Mouse (Mus musculus) embryonic facial prominence, embryonic 15.5 days (tissue): ENCODE measurements around the gene Grm2. TPM values are rescaled to one million over a fixed set of nuclear protein-coding genes. Genes with fewer than 3 reads are reported as not detected.
"Not testable (repeated sequence)": the region's sequence is repeated elsewhere in the genome, so short reads cannot be mapped to it uniquely, and the experiment has no call there.

Experiments
- ATAC-seq: fragments of 200-750 bp; cut with Nextera tagmentation; 2 replicates; pipeline ENCODE4 v1.8.0; 2017; ENCODE audit warnings: low read depth, moderate TSS enrichment; ENCODE audit not compliant: insufficient number of reproducible peaks, low FRiP score, low TSS enrichment
- H3K27ac ChIP-seq: fragments of 300-500 bp; sonication (generic); replicated peaks from 2 replicates; pipeline ENCODE4 v1.5.1; 2015; ENCODE audit warnings: mild to moderate bottlenecking, inconsistent platforms
- H3K27me3 ChIP-seq: fragments of 300-500 bp; sonication (generic); 2 replicates; pipeline ENCODE4 v1.6.1; 2015; ENCODE audit warnings: inconsistent platforms
- H3K36me3 ChIP-seq: fragments of 300-500 bp; sonication (generic); 2 replicates; pipeline ENCODE4 v1.6.1; 2015; ENCODE audit warnings: mild to moderate bottlenecking, inconsistent platforms
- H3K4me1 ChIP-seq: fragments of 300-500 bp; sonication (generic); 2 replicates; pipeline ENCODE4 v1.6.1; 2015; ENCODE audit warnings: inconsistent platforms
- H3K4me2 ChIP-seq: fragments of 300-500 bp; sonication (generic); replicated peaks from 2 replicates; pipeline ENCODE4 v1.6.1; 2015; ENCODE audit warnings: mild to moderate bottlenecking, inconsistent platforms
- H3K4me3 ChIP-seq: fragments of 300-500 bp; sonication (generic); replicated peaks from 2 replicates; pipeline ENCODE4 v1.5.1; 2015; ENCODE audit warnings: mild to moderate bottlenecking, inconsistent platforms
- H3K9ac ChIP-seq: fragments of 300-500 bp; sonication (generic); 2 replicates; pipeline ENCODE4 v1.6.1; 2015; ENCODE audit warnings: inconsistent platforms
- H3K9me3 ChIP-seq: fragments of 300-500 bp; sonication (generic); replicated peaks from 2 replicates; pipeline ENCODE4 v1.6.1; 2016; ENCODE audit warnings: inconsistent platforms
- WGBS: fragments of 180-500 bp; shearing (Covaris S2); methylation state at CpG from one replicate; pipeline ENCODE4 v1.1.7; 2015; 5-methylcytosine and 5-hydroxymethylcytosine counted together
- polyA plus RNA-seq: library from polyadenylated mRNA; unstranded; fragments of >200 nt; fragmentation: Nextera tagmentation; extraction: Ambion mirVana; gene quantifications from 2 replicates; pipeline ENCODE4 v1.2.1, GENCODE M21; 2015

Grm2 gene
- polyA plus RNA-seq, 1 experiment from 2014 or later: not detected

GRCm38 (mm10) chr9:106647226-106647625 lies 8.7 kb downstream of the Grm2 start:
- no peak for ATAC-seq
- Histone ChIP-seq H3K9me3 (no peaks in the 10 kb centered on the region), H3K27ac (no peak overlapping the region), H3K27me3 (no peaks in the 10 kb centered on the region; the same call in 1 of the 2 replicates), H3K4me1 (no peaks in the 10 kb centered on the region), H3K4me2 (no peak overlapping the region), H3K4me3 (no peak overlapping the region), H3K36me3 (no peaks in the 10 kb centered on the region), H3K9ac (no peak overlapping the region)
- WGBS: 76% methylated on average over 27 of the region's 27 CpGs

DNA sequence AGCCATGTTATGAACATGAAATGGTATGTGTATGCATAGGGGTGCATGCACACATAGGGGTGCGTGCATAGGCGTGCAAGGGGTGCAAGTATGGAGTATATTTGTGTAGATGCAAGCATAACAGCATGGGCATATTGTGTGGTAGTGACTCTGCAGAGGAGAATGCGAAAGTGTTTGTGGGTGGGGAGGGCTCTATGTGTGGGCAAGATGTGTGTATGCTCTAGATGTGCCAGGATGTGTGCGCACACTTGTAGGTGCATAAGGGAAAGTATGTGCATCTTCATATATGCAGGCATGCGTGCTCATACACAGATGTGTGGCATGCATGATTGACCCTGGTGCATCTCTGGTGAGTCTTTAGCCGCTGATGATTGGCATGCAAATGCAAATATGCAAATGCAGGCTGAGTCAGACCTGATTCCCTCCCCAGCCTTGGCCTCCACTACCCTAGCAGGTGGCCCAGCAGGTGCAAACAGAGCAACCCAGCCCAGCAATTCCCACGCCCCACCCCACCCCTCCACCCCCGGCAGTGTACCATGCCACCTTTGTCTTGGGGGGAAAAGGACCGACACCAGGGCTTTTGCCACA lies 10.1 kb downstream of the Grm2 start:
- no peak for ATAC-seq
- Histone ChIP-seq H3K27ac (no peak overlapping the region), H3K9me3 (no peaks in the 10 kb centered on the region), H3K4me1 (no peaks in the 10 kb centered on the region), H3K36me3 (no peaks in the 10 kb centered on the region), H3K9ac (no peak overlapping the region), H3K27me3 (no peaks in the 10 kb centered on the region; the same call in 1 of the 2 replicates), H3K4me3 (no peak overlapping the region), H3K4me2 (no peak overlapping the region)
- 78% methylated on average over 9 of the region's 9 CpGs for WGBS

DNA sequence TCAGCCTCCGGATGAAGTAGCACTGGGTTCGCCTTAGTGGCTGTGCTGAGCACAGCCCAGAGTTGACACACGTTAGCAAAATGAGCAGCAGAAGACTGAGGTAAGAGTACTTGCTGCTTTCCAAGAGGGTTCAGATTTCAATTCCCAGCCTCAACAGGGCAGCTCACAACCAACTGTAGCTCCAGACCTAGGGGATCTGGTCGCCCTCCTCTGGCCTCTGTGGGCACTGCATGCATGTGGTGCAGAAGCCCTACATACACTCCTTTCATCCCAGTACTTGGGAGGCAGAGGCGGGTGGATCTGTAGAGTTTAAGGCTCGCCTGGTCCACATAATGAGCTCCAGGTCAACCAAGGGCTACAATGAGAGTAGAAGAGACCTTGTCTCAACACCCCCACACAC lies 12.1 kb downstream of the Grm2 start:
- no peak for ATAC-seq
- WGBS: 65% methylated on average over 6 of the region's 6 CpGs

GRCm38 (mm10) chr9:106643128-106643527 lies 12.8 kb downstream of the Grm2 start:
- Histone ChIP-seq H3K9ac (no peak overlapping the region), H3K4me3 (no peak overlapping the region), H3K9me3 (no peaks in the 10 kb centered on the region), H3K27ac (no peak overlapping the region), H3K36me3 (no peaks in the 10 kb centered on the region), H3K4me1 (no peaks in the 10 kb centered on the region), H3K4me2 (no peak overlapping the region), H3K27me3 (no peaks in the 10 kb centered on the region; the same call in 1 of the 2 replicates)
- WGBS: 33% methylated on average over 7 of the region's 7 CpGs
- ATAC-seq: no peak

More for the DNA sequence above, 12.1 kb downstream of the Grm2 start:
- no peaks in the 10 kb centered on the region for H3K36me3 ChIP-seq
- H3K9ac ChIP-seq: no peak overlapping the region
- no peaks in the 10 kb centered on the region; the same call in 1 of the 2 replicates for H3K27me3 ChIP-seq
- no peaks in the 10 kb centered on the region for H3K4me1 ChIP-seq
- no peak overlapping the region for H3K4me2 ChIP-seq
- H3K4me3 ChIP-seq: no peak overlapping the region
- H3K27ac ChIP-seq: no peak overlapping the region
- H3K9me3 ChIP-seq: no peaks in the 10 kb centered on the region

DNA sequence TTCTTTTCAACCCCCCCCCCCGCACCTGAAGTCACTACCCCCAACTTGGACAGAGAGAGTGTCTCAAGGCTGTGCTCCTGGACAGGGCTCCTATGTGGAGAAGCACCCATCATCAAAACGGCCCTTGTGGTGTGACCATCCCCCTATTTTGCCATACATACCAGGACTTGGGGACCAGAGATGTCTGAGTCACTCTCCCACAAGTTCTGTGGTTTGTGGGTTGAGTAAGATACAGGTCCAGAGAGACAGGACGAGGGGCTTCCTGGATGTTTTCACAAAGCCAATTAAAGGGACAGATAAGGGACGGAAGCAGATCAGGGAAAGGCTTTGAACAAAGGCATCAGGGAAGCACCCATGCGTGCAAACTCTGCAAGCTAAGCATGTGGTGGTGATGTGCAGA lies 14.5 kb downstream of the Grm2 start:
- Histone ChIP-seq H3K4me2 (no peak overlapping the region), H3K27ac (no peak overlapping the region), H3K4me1 (no peaks in the 10 kb centered on the region), H3K36me3 (no peaks in the 10 kb centered on the region), H3K9me3 (no peaks in the 10 kb centered on the region), H3K27me3 (no peaks in the 10 kb centered on the region; the same call in 1 of the 2 replicates), H3K9ac (no peak overlapping the region), H3K4me3 (no peak overlapping the region)
- ATAC-seq: no peak
- WGBS: 66% methylated on average over 5 of the region's 5 CpGs

DNA sequence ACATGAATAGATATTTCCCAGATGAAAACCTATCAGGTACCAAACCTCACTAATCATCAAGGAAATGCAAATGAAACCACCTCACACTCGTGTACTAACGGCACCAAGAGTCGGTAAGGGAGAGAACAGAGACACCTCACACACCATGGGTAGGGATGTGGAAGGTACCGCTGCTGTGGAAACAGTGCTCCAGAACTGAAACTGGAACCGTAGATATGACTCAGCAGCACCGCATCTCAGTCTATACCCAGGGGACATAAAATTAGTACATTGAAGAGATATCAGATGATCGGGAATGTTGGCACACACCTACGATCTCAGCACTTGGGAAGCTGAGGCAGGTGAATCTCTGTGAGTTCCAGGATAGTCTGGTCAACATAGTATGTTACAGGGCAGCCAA lies 17.7 kb downstream of the Grm2 start:
- Histone ChIP-seq H3K9me3 (no peaks in the 10 kb centered on the region), H3K36me3 (no peaks in the 10 kb centered on the region), H3K27ac (no peak overlapping the region), H3K4me1 (no peaks in the 10 kb centered on the region), H3K9ac (no peak overlapping the region), H3K4me2 (no peak overlapping the region), H3K4me3 (no peak overlapping the region), H3K27me3 (no peaks in the 10 kb centered on the region)
- ATAC-seq: no peak
- WGBS: 90% methylated on average over 8 of the region's 8 CpGs

DNA sequence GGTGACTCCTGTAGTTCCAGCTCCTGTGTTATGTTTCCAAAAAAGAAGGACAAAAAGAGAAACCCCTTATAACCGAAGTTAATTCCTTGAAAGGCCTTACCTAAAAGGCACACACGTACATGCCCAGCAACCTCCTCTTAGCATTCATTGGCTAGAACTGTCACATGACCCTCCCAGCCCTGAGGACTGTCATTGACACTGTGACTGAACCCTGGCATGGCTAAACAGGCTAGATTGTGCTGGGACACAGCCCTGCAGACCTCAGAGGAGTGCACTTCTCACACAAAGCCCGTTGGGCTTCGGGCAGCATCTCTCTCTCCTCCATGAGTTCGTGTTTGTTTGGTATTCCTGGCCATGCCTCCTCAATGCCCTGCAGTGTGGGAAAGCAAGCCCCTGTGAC lies 23.7 kb downstream of the Grm2 start:
- H3K27me3 ChIP-seq: no peaks in the 10 kb centered on the region
- H3K36me3 ChIP-seq: no peaks in the 10 kb centered on the region
- H3K27ac ChIP-seq: no peak overlapping the region
- ATAC-seq: no peak
- H3K4me1 ChIP-seq: no peaks in the 10 kb centered on the region
- H3K9me3 ChIP-seq: no peaks in the 10 kb centered on the region
- H3K4me2 ChIP-seq: no peak overlapping the region
- no peak overlapping the region for H3K9ac ChIP-seq
- no peak overlapping the region for H3K4me3 ChIP-seq
- WGBS: 59% methylated on average over 5 of the region's 5 CpGs

GRCm38 (mm10) chr9:106627796-106628195 lies 28.1 kb downstream of the Grm2 start:
- H3K36me3 ChIP-seq, H3K9me3 ChIP-seq, H3K27ac ChIP-seq, H3K4me3 ChIP-seq, H3K9ac ChIP-seq, H3K27me3 ChIP-seq, H3K4me1 ChIP-seq, H3K4me2 ChIP-seq: not testable (repeated sequence)
- 12% methylated on average over 8 of the region's 8 CpGs for WGBS
- ATAC-seq: peak; percentile 32; the same call in 1 of the 2 replicates

GRCm38 (mm10) chr9:106626282-106626681 lies 29.6 kb downstream of the Grm2 start, which contains the start of gene Iqcf6:
Gene Iqcf6, plus strand, starts transcription at chr9:106626582.
- Histone ChIP-seq H3K4me1 (no peaks in the 10 kb centered on the region), H3K9me3 (no peaks in the 10 kb centered on the region), H3K9ac (no peak within 1 kb of the TSS), H3K27ac (no peak within 1 kb of the TSS), H3K27me3 (no peaks in the 10 kb centered on the region), H3K4me3 (no peak within 1 kb of the TSS), H3K4me2 (no peak within 1 kb of the TSS), H3K36me3 (no peaks in the 10 kb centered on the region)
- no peak for ATAC-seq
- WGBS: 70% methylated on average over 2 of the region's 2 CpGs

GRCm38 (mm10) chr9:106617496-106617895 lies 38.4 kb downstream of the Grm2 start:
- ATAC-seq: no peak
- H3K9me3 ChIP-seq: no peaks in the 10 kb centered on the region
- no peaks in the 10 kb centered on the region for H3K4me1 ChIP-seq
- no peak overlapping the region for H3K9ac ChIP-seq
- H3K4me3 ChIP-seq: no peak overlapping the region
- WGBS: 86% methylated on average over 3 of the region's 3 CpGs
- no peaks in the 10 kb centered on the region for H3K27me3 ChIP-seq
- no peak overlapping the region for H3K27ac ChIP-seq
- no peaks in the 10 kb centered on the region for H3K36me3 ChIP-seq
- H3K4me2 ChIP-seq: no peak overlapping the region

- no peak overlapping the region for H3K4me3 ChIP-seq
- WGBS: 82% methylated on average over 9 of the region's 9 CpGs
- ATAC-seq: no peak
- H3K27ac ChIP-seq: no peak overlapping the region
- no peaks in the 10 kb centered on the region for H3K9me3 ChIP-seq
- H3K27me3 ChIP-seq: no peaks in the 10 kb centered on the region
- no peak overlapping the region for H3K4me2 ChIP-seq
- H3K36me3 ChIP-seq: no peaks in the 10 kb centered on the region
- H3K4me1 ChIP-seq: no peaks in the 10 kb centered on the region
- no peak overlapping the region for H3K9ac ChIP-seq
Measured at GRCm38 (mm10) chr9:106616306-106616705, 39.6 kb downstream of the Grm2 start.

GRCm38 (mm10) chr9:106614616-106615015 lies 41.3 kb downstream of the Grm2 start:
- H3K27me3 ChIP-seq: no peaks in the 10 kb centered on the region
- H3K4me3 ChIP-seq: no peak overlapping the region
- H3K4me2 ChIP-seq: no peak overlapping the region
- no peaks in the 10 kb centered on the region for H3K9me3 ChIP-seq
- H3K4me1 ChIP-seq: no peaks in the 10 kb centered on the region
- H3K36me3 ChIP-seq: no peaks in the 10 kb centered on the region
- ATAC-seq: no peak
- WGBS: 50% methylated on average over 3 of the region's 3 CpGs
- no peak overlapping the region for H3K27ac ChIP-seq
- no peak overlapping the region for H3K9ac ChIP-seq
